Mouse (Mus musculus) gastrocnemius, postnatal 14 days (tissue): ENCODE measurements around the gene Atpaf1. TPM values are rescaled to one million over a fixed set of nuclear protein-coding genes. Genes with fewer than 3 reads are reported as not detected.
A peak's percentile ranks its signal among the peaks of the same experiment; 100 is the strongest.

Experiments
- DNase-seq: peaks from one replicate; pipeline ENCODE4 v3.0.0; 2021; ENCODE audit warnings: mixed read lengths
- intact Hi-C: fragments of 180-260 bp; cut with DNase I; formaldehyde crosslinking; loops from one replicate; pipeline ENCODE4 v1.15.1; 2025; ENCODE audit warnings: low total_unique reads
- total RNA-seq, 2 experiments: library from RNA; stranded (reverse); gene quantifications; 2 replicates each; pipeline ENCODE4 v1.2.3; 2021

The Atpaf1 gene
- total RNA-seq, 2 experiments from 2014 or later: 31.2 to 42.1 TPM

GRCm38 (mm10) chr4:115785511-115786034 is 961 bp downstream of the Atpaf1 start:
- intact Hi-C loops: loop anchor here (10.0 kb wide), 1 partner anchor 51 kb away; the partner anchor contains the start of gene Efcab14
- DNase-seq: no peak

GRCm38 (mm10) chr4:115790864-115791263 is 6.3 kb downstream of the Atpaf1 start:
- DNase-seq: no peak
- intact Hi-C loops: no loop called here

- no peak for DNase-seq
- intact Hi-C loops: no loop called here
Observed at GRCm38 (mm10) chr4:115795360-115795759, 10.7 kb downstream of the Atpaf1 start.

- intact Hi-C loops: no loop called here
- DNase-seq: no peak
Observed at GRCm38 (mm10) chr4:115799981-115800380, 15.4 kb downstream of the Atpaf1 start.

- no peak for DNase-seq
- intact Hi-C loops: no loop called here
Observed at GRCm38 (mm10) chr4:115812326-115812725, 27.7 kb downstream of the Atpaf1 start.

GRCm38 (mm10) chr4:115815606-115816005 is 31.0 kb downstream of the Atpaf1 start:
- no peak for DNase-seq
- intact Hi-C loops: no loop called here

GRCm38 (mm10) chr4:115820199-115820598 is 35.6 kb downstream of the Atpaf1 start:
- no peak for DNase-seq
- intact Hi-C loops: no loop called here

- DNase-seq: no peak
Observed at GRCm38 (mm10) chr4:115820944-115821343, 36.3 kb downstream of the Atpaf1 start.

GRCm38 (mm10) chr4:115821431-115821830 is 36.8 kb downstream of the Atpaf1 start:
- no peak for DNase-seq
- intact Hi-C loops: no loop called here

More at GRCm38 (mm10) chr4:115820944-115821343, 36.3 kb downstream of the Atpaf1 start:
- intact Hi-C loops: no loop called here

- no peak for DNase-seq
Observed at GRCm38 (mm10) chr4:115821928-115822327, 37.3 kb downstream of the Atpaf1 start.

GRCm38 (mm10) chr4:115824178-115824577 is 39.6 kb downstream of the Atpaf1 start:
- DNase-seq: no peak
- intact Hi-C loops: no loop called here

More at GRCm38 (mm10) chr4:115821928-115822327, 37.3 kb downstream of the Atpaf1 start:
- intact Hi-C loops: no loop called here

- intact Hi-C loops: no loop called here
- DNase-seq: no peak
Observed at GRCm38 (mm10) chr4:115825271-115825670, 40.7 kb downstream of the Atpaf1 start.

GRCm38 (mm10) chr4:115827066-115827465 is 42.5 kb downstream of the Atpaf1 start:
- intact Hi-C loops: no loop called here
- no peak for DNase-seq

GRCm38 (mm10) chr4:115827535-115827887 is 42.9 kb downstream of the Atpaf1 start:
- no peak for DNase-seq
- intact Hi-C loops: no loop called here

GRCm38 (mm10) chr4:115827888-115828571 is 43.4 kb downstream of the Atpaf1 start, which contains the start of gene Mob3c:
Gene Mob3c, plus strand, starts transcription at chr4:115828092.
- peak; percentile 83 for DNase-seq
- intact Hi-C loops: no loop called here

GRCm38 (mm10) chr4:115828572-115828902 is 43.9 kb downstream of the Atpaf1 start:
- no peak for DNase-seq
- intact Hi-C loops: no loop called here

- intact Hi-C loops: loop anchor here (5.0 kb wide), 1 partner anchor 93 kb away; the partner anchor contains the start of gene Efcab14
- DNase-seq: no peak
Observed at GRCm38 (mm10) chr4:115830491-115830890, 45.9 kb downstream of the Atpaf1 start.

GRCm38 (mm10) chr4:115831221-115831620 is 46.6 kb downstream of the Atpaf1 start:
- intact Hi-C loops: loop anchor here (5.0 kb wide), 1 partner anchor 94 kb away; the partner anchor contains the start of gene Efcab14
- DNase-seq: no peak

- intact Hi-C loops: loop anchor here (5.0 kb wide), 1 partner anchor 95 kb away; the partner anchor contains the start of gene Efcab14
- DNase-seq: no peak
Observed at GRCm38 (mm10) chr4:115832040-115832439, 47.4 kb downstream of the Atpaf1 start.

- intact Hi-C loops: no loop called here
- no peak for DNase-seq
Observed at GRCm38 (mm10) chr4:115835576-115835975, 51.0 kb downstream of the Atpaf1 start.

GRCm38 (mm10) chr4:115838196-115838595 is 53.6 kb downstream of the Atpaf1 start:
- intact Hi-C loops: no loop called here
- no peak for DNase-seq
